Mouse (Mus musculus) frontal cortex, postnatal 36 days (tissue): ENCODE data around the gene Isy1.

ENCODE experiments used
- DNase-seq, 2 experiments: peaks; one replicate each; pipeline ENCODE4 v3.0.0; 2022; ENCODE audit warnings: low spot score in 2 of 2

Isy1 gene

DNA sequence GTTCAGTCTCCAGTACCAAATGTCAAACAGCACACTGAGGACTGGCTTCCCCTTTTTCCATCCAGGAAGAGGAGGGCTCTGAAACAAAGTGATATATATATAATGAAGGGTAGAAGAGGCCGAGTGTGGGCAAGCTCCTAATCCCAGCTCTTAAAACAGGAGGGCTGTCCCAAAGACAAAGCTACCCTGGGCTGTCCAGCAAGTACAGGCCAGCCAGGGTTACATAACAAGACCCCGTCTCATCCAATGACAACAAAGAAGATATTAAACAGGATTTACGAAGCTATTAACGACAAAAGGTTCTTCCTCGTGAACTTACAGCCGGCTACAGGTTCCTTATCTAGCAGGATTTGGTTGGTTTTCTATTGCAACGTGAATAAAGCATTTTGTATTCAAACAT lies 33.7 kb downstream of the Isy1 start:
- no peak for DNase-seq

GRCm38 (mm10) chr6:87804036-87804435 lies 34.6 kb downstream of the Isy1 start:
- no peak for DNase-seq

- DNase-seq: no peak
Observed at GRCm38 (mm10) chr6:87802462-87802861, 36.1 kb downstream of the Isy1 start.

DNA sequence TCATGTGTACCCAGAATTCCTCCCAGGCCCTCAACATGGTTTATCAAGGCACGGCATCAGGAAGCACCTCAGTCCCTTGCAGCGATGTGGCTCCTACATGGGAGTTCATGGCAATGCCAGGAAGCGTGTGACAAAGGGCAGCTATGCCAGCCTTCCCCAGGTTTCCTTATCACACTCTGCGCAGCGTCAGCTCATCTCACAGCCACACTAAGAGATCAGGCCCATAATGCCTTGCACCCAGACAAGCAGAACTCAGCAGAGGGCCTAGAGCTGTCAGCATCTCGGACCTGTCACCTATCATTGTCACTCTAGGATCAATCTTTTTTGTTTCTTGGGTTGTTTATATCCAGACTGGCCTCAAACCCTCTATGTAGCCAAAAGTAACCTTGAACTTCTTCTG lies 39.0 kb downstream of the Isy1 start:
- DNase-seq: no peak

- no peak for DNase-seq
Observed at GRCm38 (mm10) chr6:87797321-87797720, 41.3 kb downstream of the Isy1 start.

DNA sequence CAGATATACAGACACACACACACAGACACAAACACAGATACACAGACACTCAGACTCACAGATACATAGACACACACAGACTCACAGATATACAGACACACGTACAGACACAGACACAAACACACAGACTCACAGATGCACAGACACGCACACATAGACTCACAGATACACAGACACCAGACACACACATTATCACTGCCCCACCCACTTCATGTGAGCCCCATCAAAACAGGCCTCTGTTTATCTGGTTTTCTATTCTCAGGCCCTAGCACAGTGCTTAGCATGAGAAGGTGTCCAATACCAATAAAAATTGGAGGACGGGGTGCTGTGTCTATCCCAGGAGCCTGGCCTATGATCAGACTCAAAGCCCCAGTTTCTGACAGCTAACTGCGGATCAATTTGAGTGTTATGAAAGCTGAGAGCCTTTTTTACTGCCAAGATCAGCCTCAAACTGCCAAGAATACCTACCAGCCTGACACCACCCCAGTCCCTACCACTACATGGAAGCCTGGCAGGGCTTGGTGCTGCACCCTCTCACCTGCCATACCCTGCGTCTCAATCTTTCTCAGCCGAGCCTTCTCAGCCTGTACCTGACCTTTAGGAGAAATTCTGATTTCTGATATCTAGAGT lies 42.2 kb downstream of the Isy1 start:
- DNase-seq: no peak

- no peak for DNase-seq
Observed at GRCm38 (mm10) chr6:87795385-87796150, 43.0 kb downstream of the Isy1 start.

- DNase-seq: no peak
Observed at GRCm38 (mm10) chr6:87793821-87794510, 44.6 kb downstream of the Isy1 start.

DNA sequence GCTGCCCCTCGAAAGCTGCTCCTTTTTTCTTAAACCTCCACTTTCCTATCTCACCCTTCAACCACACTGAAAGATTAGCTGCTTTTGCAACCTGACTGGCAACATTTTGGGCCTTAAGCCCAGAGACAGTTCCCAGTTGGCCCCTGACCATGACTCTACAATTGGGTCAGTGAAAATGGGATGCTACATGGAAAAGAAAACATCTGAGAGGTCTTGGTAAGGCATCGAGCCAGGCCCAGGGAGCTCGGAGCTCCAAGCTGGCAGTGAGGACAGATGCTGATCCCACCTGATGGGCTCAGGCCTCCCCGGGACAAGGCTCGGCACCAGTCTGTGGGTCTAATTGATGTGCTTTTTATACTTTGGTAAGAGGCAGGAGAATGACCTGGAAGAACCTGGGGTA lies 46.8 kb downstream of the Isy1 start:
- DNase-seq: no peak

DNA sequence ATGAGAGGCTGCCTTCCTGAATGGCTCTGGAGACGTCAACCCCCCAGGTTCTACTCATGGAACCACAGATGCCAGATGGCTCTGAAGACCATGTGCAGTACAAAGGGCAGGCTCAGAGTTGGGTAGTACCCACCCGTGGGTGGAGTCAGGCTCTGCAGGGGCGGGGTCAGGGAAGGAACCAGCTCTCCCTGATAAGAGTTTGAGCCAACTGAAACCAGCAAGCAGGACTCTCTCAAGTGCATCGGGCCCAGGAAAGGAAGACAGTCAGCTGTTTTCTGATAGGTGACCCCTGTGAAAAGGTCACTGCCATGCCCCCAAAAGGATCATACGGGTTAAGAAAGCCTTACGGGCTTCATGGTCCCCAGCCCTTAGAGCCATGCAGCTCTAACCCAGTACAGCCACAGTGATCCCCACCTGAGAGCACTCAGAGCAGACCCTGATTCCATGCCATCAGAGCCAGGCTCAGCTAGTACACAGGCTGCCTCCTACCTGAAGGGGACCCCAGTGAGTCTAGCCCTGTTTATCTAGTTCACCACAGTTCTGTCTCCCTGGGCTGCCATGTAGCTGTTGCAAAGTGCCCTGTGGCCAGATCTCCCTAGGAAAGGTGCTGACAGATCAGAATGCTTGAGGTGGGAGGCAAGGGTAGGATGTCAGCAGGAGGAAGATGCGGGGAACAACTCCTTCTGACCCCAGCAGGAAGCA lies 47.7 kb downstream of the Isy1 start:
- DNase-seq: no peak

DNA sequence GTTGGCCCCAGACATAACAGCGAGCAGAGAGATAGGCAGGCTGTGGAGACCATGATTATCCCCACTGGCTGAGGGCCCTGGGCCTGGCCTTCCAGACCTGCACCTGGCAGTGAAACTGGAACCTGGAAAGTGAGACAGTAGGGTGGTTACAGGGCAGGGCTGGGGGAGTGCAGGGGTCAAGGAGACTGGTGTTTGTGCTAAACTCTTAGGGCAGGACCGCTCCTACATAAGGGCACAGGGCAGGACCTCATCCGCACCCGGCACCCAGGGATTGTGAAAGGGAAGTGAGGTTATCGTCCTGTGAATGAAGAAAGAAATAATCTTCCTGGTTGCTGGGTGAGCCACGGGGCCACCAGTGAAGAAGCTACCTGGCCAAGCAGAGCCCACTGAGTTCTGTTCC lies 48.8 kb downstream of the Isy1 start:
- DNase-seq: no peak

GRCm38 (mm10) chr6:87788896-87789587 lies 49.6 kb downstream of the Isy1 start:
- no peak for DNase-seq

GRCm38 (mm10) chr6:87788266-87788895 lies 50.2 kb downstream of the Isy1 start:
- DNase-seq: no peak

GRCm38 (mm10) chr6:87787108-87787890 lies 51.3 kb downstream of the Isy1 start:
- DNase-seq: no peak

DNA sequence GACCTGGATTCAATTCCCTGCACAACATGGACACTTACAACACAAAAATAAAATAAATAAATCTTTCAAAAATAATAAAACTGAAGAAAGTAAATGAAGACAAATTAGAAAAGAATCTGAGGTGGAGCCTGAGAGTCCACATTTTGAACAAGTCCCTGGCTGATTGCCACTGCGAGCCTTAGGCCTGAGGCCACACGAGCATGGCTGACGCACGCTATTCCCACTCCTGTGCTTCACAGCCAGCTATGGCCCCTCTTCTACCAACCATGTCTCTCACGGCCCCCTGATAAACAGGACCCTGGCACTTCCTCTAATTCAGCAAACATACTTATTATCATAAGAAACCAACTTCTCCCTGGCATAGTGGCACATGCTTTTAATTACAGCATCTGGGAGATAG lies 52.0 kb downstream of the Isy1 start:
- no peak for DNase-seq

DNA sequence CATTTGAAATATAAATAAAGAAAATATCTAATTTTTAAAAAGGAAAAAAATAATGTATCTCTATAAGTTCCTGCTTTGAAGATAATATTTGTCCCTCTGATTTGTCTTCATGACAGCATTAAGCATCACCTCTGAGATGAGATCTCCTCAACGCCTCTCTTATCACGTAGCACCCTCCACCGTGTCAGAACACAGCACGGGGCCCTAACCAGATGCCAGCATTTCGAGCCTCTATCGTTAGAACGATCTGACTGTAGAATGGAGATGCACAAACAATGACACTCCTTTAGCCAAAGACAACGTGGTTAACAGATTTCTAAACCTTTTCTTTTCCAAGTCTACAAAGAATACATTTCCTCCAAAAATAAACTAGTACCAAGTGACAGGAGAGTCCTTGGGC lies 54.6 kb downstream of the Isy1 start:
- DNase-seq: no peak

GRCm38 (mm10) chr6:87780546-87781301 lies 57.9 kb downstream of the Isy1 start:
- no peak for DNase-seq

DNA sequence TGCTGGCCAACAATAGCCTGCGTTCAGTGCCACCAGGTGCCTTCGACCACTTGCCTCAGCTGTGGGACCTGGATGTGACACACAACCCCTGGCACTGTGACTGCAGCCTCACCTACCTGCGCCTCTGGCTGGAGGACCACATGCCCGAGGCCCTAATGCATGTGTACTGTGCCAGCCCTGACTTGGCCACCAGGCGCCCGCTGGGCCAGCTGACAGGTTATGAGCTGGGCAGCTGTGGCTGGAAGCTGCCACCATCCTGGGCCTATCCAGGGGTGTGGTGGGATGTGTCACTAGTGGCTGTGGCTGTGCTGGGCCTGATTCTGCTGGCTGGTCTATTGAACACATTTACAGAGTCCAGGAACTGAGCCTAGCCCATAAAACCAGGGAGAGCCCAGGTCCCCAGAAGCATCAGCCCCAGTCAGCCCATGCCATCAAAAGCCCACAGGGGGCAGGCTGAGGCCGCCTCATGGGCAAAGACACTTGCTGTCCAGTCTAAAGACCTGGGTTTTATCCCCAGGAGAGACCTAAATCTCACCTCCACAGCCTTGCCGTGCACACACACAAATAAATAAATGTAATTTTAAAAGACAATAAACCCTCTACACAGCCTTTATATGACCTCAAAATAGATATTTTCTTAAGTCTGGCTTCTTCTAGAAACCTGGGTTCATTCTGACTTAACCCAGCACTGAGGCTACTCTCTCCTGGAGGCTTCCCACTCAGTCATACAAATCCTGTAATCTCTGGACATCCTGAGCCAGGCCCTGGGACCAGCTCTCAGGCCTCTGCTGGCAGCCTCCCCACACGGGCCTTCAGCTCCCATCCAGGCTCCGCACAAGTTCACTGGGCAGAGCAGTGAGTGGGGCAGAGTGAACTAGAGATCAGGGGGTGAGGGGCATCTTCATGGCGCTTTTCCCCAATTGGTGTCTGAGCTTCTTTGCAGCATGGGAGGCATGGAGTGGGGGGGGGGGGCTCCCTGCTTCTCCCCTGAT lies 59.1 kb downstream of the Isy1 start:
- DNase-seq: no peak
